Mouse (Mus musculus) WW6 (cell line): ENCODE measurements around the gene Grik4.
A peak's percentile ranks its signal among the peaks of the same experiment; 100 is the strongest.
"Not testable (repeated sequence)": the region's sequence is repeated elsewhere in the genome, so short reads cannot be mapped to it uniquely, and the experiment has no call there.

Experiments
- DNase-seq: peaks from one replicate; pipeline ENCODE4 v3.0.0-alpha.2; 2013; ENCODE audit warnings: low read depth, low spot score

Gene Grik4

GRCm38 (mm10) chr9:42799242-42799641 lies 145.1 kb downstream of the Grik4 start:
- no peak for DNase-seq

GRCm38 (mm10) chr9:42798280-42798679 lies 146.0 kb downstream of the Grik4 start:
- no peak for DNase-seq

GRCm38 (mm10) chr9:42797276-42797675 lies 147.0 kb downstream of the Grik4 start:
- DNase-seq, result no peak

GRCm38 (mm10) chr9:42795881-42796280 lies 148.4 kb downstream of the Grik4 start:
- no peak for DNase-seq

- no peak for DNase-seq
Observed at GRCm38 (mm10) chr9:42794006-42794405, 150.3 kb downstream of the Grik4 start.

GRCm38 (mm10) chr9:42793581-42793980 lies 150.7 kb downstream of the Grik4 start:
- DNase-seq, result no peak

- no peak for DNase-seq
Observed at GRCm38 (mm10) chr9:42792381-42792780, 151.9 kb downstream of the Grik4 start.

- DNase-seq, result no peak
Observed at GRCm38 (mm10) chr9:42791779-42792178, 152.5 kb downstream of the Grik4 start.

GRCm38 (mm10) chr9:42791346-42791745 lies 152.9 kb downstream of the Grik4 start:
- DNase-seq, result no peak

- DNase-seq, result peak; percentile 26
Observed at GRCm38 (mm10) chr9:42788471-42788870, 155.8 kb downstream of the Grik4 start.

- no peak for DNase-seq
Observed at GRCm38 (mm10) chr9:42786882-42787281, 157.4 kb downstream of the Grik4 start.

- no peak for DNase-seq
Observed at GRCm38 (mm10) chr9:42786286-42786685, 158.0 kb downstream of the Grik4 start.

- DNase-seq, result no peak
Observed at GRCm38 (mm10) chr9:42785173-42785830, 159.0 kb downstream of the Grik4 start.

- no peak for DNase-seq
Observed at GRCm38 (mm10) chr9:42783248-42783903, 160.9 kb downstream of the Grik4 start.

- DNase-seq, result not testable (repeated sequence)
Observed at GRCm38 (mm10) chr9:42778471-42779263, 165.6 kb downstream of the Grik4 start.

GRCm38 (mm10) chr9:42777913-42778312 lies 166.4 kb downstream of the Grik4 start:
- no peak for DNase-seq

- no peak for DNase-seq
Observed at GRCm38 (mm10) chr9:42776804-42777203, 167.5 kb downstream of the Grik4 start.

- no peak for DNase-seq
Observed at GRCm38 (mm10) chr9:42764823-42765560, 179.3 kb downstream of the Grik4 start.

- DNase-seq, result peak; percentile 29
Observed at GRCm38 (mm10) chr9:42758682-42759205, 185.5 kb downstream of the Grik4 start.

GRCm38 (mm10) chr9:42757012-42757640 lies 187.2 kb downstream of the Grik4 start:
- no peak for DNase-seq

GRCm38 (mm10) chr9:42754699-42755098 lies 189.6 kb downstream of the Grik4 start:
- DNase-seq, result no peak
